Mouse (Mus musculus) olfactory bulb, adult 2 months (tissue): Measurements from ENCODE around the gene Ncapd2. TPM values are rescaled to one million over a fixed set of nuclear protein-coding genes. Genes with fewer than 3 reads are reported as not detected.
A peak's percentile ranks its signal among the peaks of the same experiment; 100 is the strongest.

Source experiments
- H3K27ac ChIP-seq: fragments of 200-500 bp; 2 replicates; pipeline ENCODE4 v1.5.1; 2012; ENCODE audit warnings: low read depth, low read length; ENCODE audit not compliant: insufficient read depth
- H3K4me1 ChIP-seq: fragments of 200-500 bp; 2 replicates; pipeline ENCODE4 v1.6.1; 2012; ENCODE audit warnings: low read length; ENCODE audit not compliant: control insufficient read depth, insufficient read depth
- H3K4me3 ChIP-seq: fragments of 200-500 bp; 2 replicates; pipeline ENCODE4 v1.5.1; 2012; ENCODE audit warnings: mild to moderate bottlenecking, low read depth, low read length, moderate library complexity; ENCODE audit not compliant: insufficient read depth
- CTCF ChIP-seq: fragments of 200-500 bp; IDR thresholded peaks from 2 replicates; pipeline ENCODE4 v1.5.1; 2012; ENCODE audit warnings: low read depth, mild to moderate bottlenecking, low read length, moderate library complexity; ENCODE audit not compliant: insufficient read depth
- POLR2A ChIP-seq: fragments of 200-500 bp; IDR thresholded peaks from 2 replicates; pipeline ENCODE4 v1.6.1; 2012; ENCODE audit warnings: mild to moderate bottlenecking, low read depth, low read length, moderate library complexity; ENCODE audit not compliant: insufficient read depth
- WGBS: fragments of 180-500 bp; shearing (Covaris S2); methylation state at CpG from one replicate; pipeline ENCODE4 v1.1.7; 2018; 5-methylcytosine and 5-hydroxymethylcytosine counted together
- polyA plus RNA-seq: library from polyadenylated mRNA; stranded (reverse); fragments of >200 nt; gene quantifications from 2 replicates; pipeline ENCODE4 v1.2.4, GENCODE M21; 2012; ENCODE audit warnings: low replicate concordance; ENCODE audit not compliant: missing spikeins, insufficient read depth, insufficient read length

Ncapd2 gene
- polyA plus RNA-seq, 1 experiment = not detected

DNA sequence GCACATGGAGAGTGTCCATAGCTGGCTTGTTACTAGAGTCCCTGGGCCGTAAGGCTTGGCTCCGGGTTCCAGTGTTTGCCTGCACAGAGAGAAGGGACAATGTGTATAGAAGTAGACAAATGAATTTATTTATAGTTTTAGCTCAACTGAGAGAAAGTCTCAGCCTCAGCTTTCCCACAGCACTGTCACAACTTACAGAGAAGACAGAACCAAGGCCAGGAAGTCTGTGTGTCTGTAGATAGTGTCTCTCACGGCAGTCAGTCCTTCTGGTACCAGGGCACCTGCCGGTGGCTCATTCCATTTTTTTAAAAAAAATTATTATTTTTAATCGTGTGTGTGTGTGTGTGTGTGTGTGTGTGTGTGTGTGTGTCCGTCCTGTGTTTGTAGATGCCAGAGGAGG is 41.0 kb upstream of the Ncapd2 start:
- no peak overlapping the region for H3K27ac ChIP-seq
- 83% methylated on average over 6 of the region's 6 CpGs for WGBS
- peaks cover 7% of the 10 kb centered on the region for H3K4me1 ChIP-seq
- H3K4me3 ChIP-seq = no peak overlapping the region
- no peak for TF ChIP-seq POLR2A
- no peak for TF ChIP-seq CTCF

GRCm38 (mm10) chr6:125232045-125232437 is 40.5 kb upstream of the Ncapd2 start:
- H3K4me3 ChIP-seq = peak overlapping the region; percentile 50; the same call in 1 of the 2 replicates
- peaks cover 7% of the 10 kb centered on the region for H3K4me1 ChIP-seq
- TF ChIP-seq POLR2A (no peak), CTCF (no peak)
- H3K27ac ChIP-seq = peak overlapping the region; percentile 60; the same call in 1 of the 2 replicates
- 45% methylated on average over 4 of the region's 4 CpGs for WGBS

- TF ChIP-seq POLR2A (0 out of 2 replicates have a peak, but pooled peaks have one; percentile 32), CTCF (no peak)
- 5% methylated on average over 16 of the region's 16 CpGs for WGBS
These were observed 39.9 kb upstream of the Ncapd2 start, which contains the start of gene Tapbpl for GRCm38 (mm10) chr6:125231117-125232044. Tapbpl (minus strand) TSS chr6:125231860.

DNA sequence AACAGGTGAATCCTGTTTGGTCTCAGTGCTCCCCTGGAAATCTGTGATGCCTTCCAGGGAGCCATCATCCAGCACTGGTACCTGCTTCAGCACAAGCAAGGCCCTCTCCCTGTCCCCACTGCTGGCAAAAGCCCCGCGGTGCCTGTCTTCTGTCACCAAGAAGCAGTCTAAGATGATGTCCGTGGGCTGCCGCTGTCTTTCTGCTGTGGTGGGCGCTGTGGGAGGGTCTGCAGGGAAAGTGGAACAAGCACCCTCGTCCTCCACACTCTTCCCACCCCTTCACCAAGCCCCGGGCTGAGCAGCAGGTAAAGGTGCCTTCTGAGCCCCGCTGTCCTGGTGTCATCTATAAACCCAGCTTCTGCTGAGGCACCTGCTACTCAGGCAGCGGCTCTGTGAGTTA is 39.1 kb upstream of the Ncapd2 start:
- Histone ChIP-seq H3K4me3 (no peak overlapping the region), H3K4me1 (peaks cover 7% of the 10 kb centered on the region), H3K27ac (no peak overlapping the region; the same call in 1 of the 2 replicates)
- no peak for TF ChIP-seq CTCF
- no peak for TF ChIP-seq POLR2A
- WGBS = 65% methylated on average over 9 of the region's 9 CpGs

More at GRCm38 (mm10) chr6:125231117-125232044, 39.9 kb upstream of the Ncapd2 start, which contains the start of gene Tapbpl:
- Histone ChIP-seq H3K4me3 (peak within 1 kb of the TSS; percentile 50), H3K27ac (peak within 1 kb of the TSS; percentile 60), H3K4me1 (peaks cover 7% of the 10 kb centered on the region)

GRCm38 (mm10) chr6:125225518-125226115 is 34.1 kb upstream of the Ncapd2 start:
- TF ChIP-seq CTCF (no peak), POLR2A (no peak)
- H3K27ac ChIP-seq = no peak overlapping the region
- H3K4me3 ChIP-seq = no peak overlapping the region
- WGBS = 79% methylated on average over 5 of the region's 5 CpGs
- H3K4me1 ChIP-seq = peaks cover 5% of the 10 kb centered on the region

DNA sequence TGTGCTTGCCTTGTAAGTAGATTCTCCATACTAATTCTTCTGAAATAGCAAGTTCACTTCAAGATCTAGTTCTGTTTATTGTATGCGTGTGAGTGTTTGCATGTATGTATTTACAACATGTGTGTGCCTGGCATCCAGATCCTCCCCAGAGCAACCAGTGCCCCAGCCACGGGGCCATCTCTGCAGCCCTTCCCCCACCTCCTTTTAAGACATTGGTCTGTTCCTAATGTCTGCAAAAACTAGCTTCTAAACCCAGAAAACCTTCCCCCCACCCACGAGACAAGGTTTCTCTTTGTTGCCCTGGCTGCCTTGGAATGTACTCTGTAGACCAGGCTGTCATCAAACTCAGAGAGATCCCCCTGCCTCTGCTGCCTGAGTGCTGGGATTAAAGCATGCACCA is 31.1 kb upstream of the Ncapd2 start:
- H3K4me3 ChIP-seq = no peak overlapping the region
- no peaks in the 10 kb centered on the region for H3K4me1 ChIP-seq
- TF ChIP-seq CTCF = no peak
- 78% methylated on average over 3 of the region's 3 CpGs for WGBS
- no peak overlapping the region for H3K27ac ChIP-seq

GRCm38 (mm10) chr6:125222146-125222545 is 30.6 kb upstream of the Ncapd2 start:
- no peak overlapping the region for H3K4me3 ChIP-seq
- WGBS = 70% methylated on average over 2 of the region's 2 CpGs
- H3K4me1 ChIP-seq = no peaks in the 10 kb centered on the region
- no peak overlapping the region for H3K27ac ChIP-seq
- no peak for TF ChIP-seq POLR2A
- no peak for TF ChIP-seq CTCF

GRCm38 (mm10) chr6:125221115-125221745 is 29.7 kb upstream of the Ncapd2 start:
- WGBS = 91% methylated on average over 20 of the region's 20 CpGs
- no peaks in the 10 kb centered on the region for H3K4me1 ChIP-seq
- H3K4me3 ChIP-seq = no peak overlapping the region
- H3K27ac ChIP-seq = no peak overlapping the region
- no peak for TF ChIP-seq CTCF
- TF ChIP-seq POLR2A = no peak

DNA sequence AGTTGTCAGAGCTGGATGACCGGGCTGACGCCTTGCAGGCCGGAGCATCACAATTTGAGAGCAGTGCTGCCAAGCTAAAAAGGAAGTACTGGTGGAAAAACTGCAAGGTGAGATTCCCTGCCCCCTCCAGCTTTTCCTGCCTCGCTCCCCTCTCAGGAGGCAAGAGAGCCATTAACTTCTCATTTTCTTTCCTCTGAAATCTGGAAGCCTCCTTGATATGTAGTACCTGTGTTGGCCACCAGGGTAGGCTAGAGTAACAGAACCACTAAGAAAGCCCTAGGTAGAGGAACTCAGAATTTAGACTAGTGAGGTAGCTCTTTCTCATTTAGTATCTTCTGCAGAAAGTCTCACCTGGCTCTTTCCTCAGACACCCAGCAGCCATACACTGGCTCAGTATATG is 27.5 kb upstream of the Ncapd2 start:
- 74% methylated on average over 4 of the region's 4 CpGs for WGBS

More for the DNA sequence above, 27.5 kb upstream of the Ncapd2 start:
- H3K4me3 ChIP-seq = no peak overlapping the region
- TF ChIP-seq CTCF (no peak), POLR2A (0 out of 2 replicates have a peak, but pooled peaks have one; percentile 3)
- H3K27ac ChIP-seq = no peak overlapping the region
- no peaks in the 10 kb centered on the region for H3K4me1 ChIP-seq
